Mouse (Mus musculus) kidney, adult 2 months (tissue): ENCODE data around the gene Cps1. TPM values are rescaled to one million over a fixed set of nuclear protein-coding genes. Genes with fewer than 3 reads are reported as not detected.
A peak's percentile ranks its signal among the peaks of the same experiment; 100 is the strongest.

ENCODE experiments used
- DNase-seq: peaks from one replicate; pipeline ENCODE4 v3.0.0; 2021
- H3K27ac ChIP-seq: fragments of 200-500 bp; 2 replicates; pipeline ENCODE4 v1.5.1; 2012; ENCODE audit warnings: low read depth, low read length, control low read depth, inconsistent platforms; ENCODE audit not compliant: insufficient read depth
- H3K27me3 ChIP-seq: fragments of 200-500 bp; replicated peaks from 2 replicates; pipeline ENCODE4 v1.6.1; 2012; ENCODE audit warnings: mild to moderate bottlenecking, moderate library complexity, low read length, inconsistent platforms; ENCODE audit not compliant: control insufficient read depth, insufficient read depth
- H3K36me3 ChIP-seq: fragments of 200-500 bp; 2 replicates; pipeline ENCODE4 v1.6.1; 2012; ENCODE audit warnings: mild to moderate bottlenecking, moderate library complexity, low read length, inconsistent platforms; ENCODE audit not compliant: control insufficient read depth, insufficient read depth
- H3K4me1 ChIP-seq: fragments of 200-500 bp; 2 replicates; pipeline ENCODE4 v1.6.1; 2011; ENCODE audit warnings: low read length; ENCODE audit not compliant: control insufficient read depth, insufficient read depth
- H3K4me3 ChIP-seq: fragments of 200-500 bp; 2 replicates; pipeline ENCODE4 v1.5.1; 2011; ENCODE audit warnings: mild to moderate bottlenecking, low read depth, low read length, control low read depth; ENCODE audit not compliant: insufficient read depth
- CTCF ChIP-seq: fragments of 200-500 bp; conservative IDR thresholded peaks from 2 replicates; pipeline ENCODE4 v1.5.1; 2011; ENCODE audit warnings: low read depth, mild to moderate bottlenecking, control low read depth, low read length, moderate library complexity, mixed read lengths; ENCODE audit not compliant: insufficient read depth, insufficient read length
- POLR2A ChIP-seq: fragments of 200-500 bp; IDR thresholded peaks from one replicate; pipeline ENCODE4 v1.6.1; 2011; ENCODE audit warnings: low read depth, low read length, control low read depth
- WGBS: fragments of 180-500 bp; shearing (Covaris S2); methylation state at CpG from one replicate; pipeline ENCODE4 v1.1.7; 2018; 5-methylcytosine and 5-hydroxymethylcytosine counted together
- polyA plus RNA-seq: library from polyadenylated mRNA; depleted of rRNA; stranded (reverse); fragments of >200 nt; gene quantifications from 2 replicates; pipeline ENCODE4 v1.2.3, GENCODE M21; 2012

Gene Cps1
- polyA plus RNA-seq, 1 experiment = not detected

DNA sequence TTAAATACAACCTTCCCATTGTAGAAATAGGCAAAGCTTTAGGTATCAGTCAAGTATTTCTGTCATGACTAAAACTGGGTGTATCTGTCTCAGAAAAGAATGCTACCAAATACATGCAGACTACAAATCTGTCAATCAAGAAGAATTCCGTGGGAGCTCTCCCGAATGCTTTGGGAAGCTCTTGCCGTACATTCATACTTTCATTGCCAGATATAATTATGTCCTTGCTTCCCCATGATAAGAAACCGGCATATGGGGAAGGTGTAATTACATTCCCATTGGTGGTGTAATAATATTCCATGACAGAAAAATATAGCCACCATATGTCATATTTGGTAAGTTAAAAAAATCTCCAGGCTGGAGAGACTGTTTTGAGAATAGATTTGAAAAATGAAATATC, 44.5 kb downstream of the Cps1 start:
- no peaks in the 10 kb centered on the region for H3K4me1 ChIP-seq
- TF ChIP-seq POLR2A (no peak), CTCF (no peak)
- no peak overlapping the region for H3K27ac ChIP-seq
- H3K27me3 ChIP-seq = no peaks in the 10 kb centered on the region
- H3K36me3 ChIP-seq = no peaks in the 10 kb centered on the region
- no peak overlapping the region for H3K4me3 ChIP-seq
- 76% methylated on average over 4 of the region's 4 CpGs for WGBS
- DNase-seq = no peak

GRCm38 (mm10) chr1:67181165-67181564, 58.3 kb downstream of the Cps1 start:
- H3K27ac ChIP-seq = no peak overlapping the region
- H3K36me3 ChIP-seq = no peaks in the 10 kb centered on the region
- no peaks in the 10 kb centered on the region for H3K27me3 ChIP-seq
- H3K4me3 ChIP-seq = no peak overlapping the region
- H3K4me1 ChIP-seq = no peaks in the 10 kb centered on the region
- peak; percentile 52 for DNase-seq
- no peak for TF ChIP-seq POLR2A
- TF ChIP-seq CTCF = peak; percentile 62
- WGBS = 5% methylated on average over 7 of the region's 7 CpGs

- DNase-seq = no peak
- no peak overlapping the region for H3K4me3 ChIP-seq
- no peaks in the 10 kb centered on the region for H3K4me1 ChIP-seq
- no peaks in the 10 kb centered on the region for H3K27me3 ChIP-seq
- H3K36me3 ChIP-seq = no peaks in the 10 kb centered on the region
- WGBS = 67% methylated on average over 7 of the region's 7 CpGs
- TF ChIP-seq CTCF (no peak), POLR2A (no peak)
- H3K27ac ChIP-seq = no peak overlapping the region
Measured at GRCm38 (mm10) chr1:67182201-67182600, 59.4 kb downstream of the Cps1 start.

DNA sequence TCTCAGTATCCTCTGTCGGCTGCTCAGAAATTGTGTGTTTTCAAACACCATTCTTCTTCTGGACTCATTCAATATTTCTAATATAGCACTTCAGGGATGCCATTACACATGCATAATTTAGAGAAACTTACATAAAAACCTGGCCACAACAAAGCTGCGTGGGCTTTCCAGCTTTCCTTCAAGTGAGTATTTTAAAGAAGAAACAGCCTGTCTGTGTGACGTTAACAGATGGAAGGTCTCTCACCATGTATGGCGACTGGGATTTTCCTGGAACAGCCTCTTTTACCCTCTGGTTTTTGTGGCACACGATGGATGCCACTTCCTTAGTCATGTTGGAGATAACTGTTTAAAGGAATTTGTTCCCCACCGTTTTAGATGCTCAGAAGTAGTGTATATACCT, 60.7 kb downstream of the Cps1 start:
- H3K27ac ChIP-seq = no peak overlapping the region
- no peak overlapping the region for H3K4me3 ChIP-seq
- H3K4me1 ChIP-seq = no peaks in the 10 kb centered on the region
- WGBS = 69% methylated on average over 6 of the region's 6 CpGs
- H3K27me3 ChIP-seq = no peaks in the 10 kb centered on the region
- TF ChIP-seq POLR2A = no peak
- TF ChIP-seq CTCF = no peak
- DNase-seq = no peak
- no peaks in the 10 kb centered on the region for H3K36me3 ChIP-seq

- no peaks in the 10 kb centered on the region for H3K27me3 ChIP-seq
- DNase-seq = peak; percentile 15
- TF ChIP-seq POLR2A (no peak), CTCF (no peak)
- H3K4me1 ChIP-seq = no peaks in the 10 kb centered on the region
- no peak overlapping the region for H3K4me3 ChIP-seq
- no peaks in the 10 kb centered on the region for H3K36me3 ChIP-seq
- 32% methylated on average over 3 of the region's 3 CpGs for WGBS
- H3K27ac ChIP-seq = no peak overlapping the region
Measured at GRCm38 (mm10) chr1:67184134-67184533, 61.3 kb downstream of the Cps1 start.

DNA sequence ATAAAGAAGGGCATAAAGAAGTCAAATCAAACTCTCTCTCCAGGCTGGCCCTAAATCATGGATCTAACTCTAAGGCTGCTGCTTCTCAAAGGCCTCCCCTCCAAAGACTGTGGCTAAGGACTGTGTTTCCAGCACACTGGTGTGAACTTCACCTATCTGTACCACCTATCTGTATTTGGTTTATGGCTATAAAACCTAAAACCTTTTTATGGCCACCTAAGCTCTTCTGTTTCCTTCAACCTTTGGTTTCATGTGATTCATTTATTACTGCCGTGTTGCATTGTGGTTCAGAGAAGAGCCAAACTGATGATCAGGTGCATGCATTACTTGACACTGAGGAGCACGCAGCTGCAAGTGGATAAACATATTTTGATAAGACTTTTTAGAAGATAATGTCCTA, 74.5 kb downstream of the Cps1 start:
- Histone ChIP-seq H3K27ac (no peak overlapping the region), H3K4me3 (no peak overlapping the region), H3K27me3 (no peaks in the 10 kb centered on the region), H3K4me1 (no peaks in the 10 kb centered on the region), H3K36me3 (no peaks in the 10 kb centered on the region)
- no peak for DNase-seq
- 88% methylated on average over 2 of the region's 2 CpGs for WGBS
- TF ChIP-seq POLR2A (no peak), CTCF (no peak)

DNA sequence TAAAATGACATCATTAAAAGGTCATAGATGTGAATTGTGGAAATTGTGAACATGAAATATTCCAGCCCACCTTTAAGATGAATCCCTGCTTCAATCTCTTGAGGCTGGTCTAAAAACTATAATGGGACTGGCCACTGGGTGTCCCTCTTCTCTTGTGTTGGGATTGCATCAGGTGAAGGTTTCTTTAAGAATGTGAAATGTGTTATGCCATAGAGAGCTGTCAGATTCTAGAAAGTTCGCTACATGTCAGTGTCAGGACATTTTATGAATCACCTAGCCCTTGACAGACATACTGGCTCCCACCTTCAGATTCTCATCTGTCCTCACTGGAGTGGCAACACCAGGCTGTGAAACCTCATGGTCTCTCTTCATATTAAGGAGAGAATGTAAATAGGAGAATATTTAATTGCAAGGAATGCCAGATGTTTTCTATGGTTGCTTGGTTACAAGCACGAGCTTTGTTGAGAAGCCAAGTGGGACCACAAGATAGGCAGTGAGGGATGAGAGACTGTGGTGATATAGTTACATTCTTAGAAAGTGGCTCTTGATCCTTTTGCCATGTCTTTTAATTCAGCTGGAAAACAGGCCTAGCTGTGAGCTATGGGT, 95.6 kb downstream of the Cps1 start:
- Histone ChIP-seq H3K27ac (no peak overlapping the region), H3K4me1 (no peaks in the 10 kb centered on the region), H3K4me3 (no peak overlapping the region), H3K27me3 (no peaks in the 10 kb centered on the region), H3K36me3 (no peaks in the 10 kb centered on the region)
- peak; percentile 5 for DNase-seq
- TF ChIP-seq POLR2A (no peak), CTCF (no peak)
- WGBS = 32% methylated on average over 2 of the region's 2 CpGs
